Mouse (Mus musculus): Measurements from ENCODE around the gene Cd19.
"Not testable (repeated sequence)": the region's sequence is repeated elsewhere in the genome, so short reads cannot be mapped to it uniquely, and the experiment has no call there.

The Cd19 gene

GRCm38 (mm10) chr7:126434726-126435125, 20.0 kb upstream of the Cd19 start:
- no peak for DNase-seq

GRCm38 (mm10) chr7:126430167-126430566, 15.5 kb upstream of the Cd19 start:
- no peak for DNase-seq

GRCm38 (mm10) chr7:126429503-126429898, 14.8 kb upstream of the Cd19 start:
- DNase-seq, result no peak

GRCm38 (mm10) chr7:126428631-126429502, 14.2 kb upstream of the Cd19 start, which contains the start of gene Rabep2:
TSS of gene Rabep2 (plus strand) at chr7:126428759.
- peak; percentile 94 to 96 for DNase-seq

GRCm38 (mm10) chr7:126428154-126428553, 13.5 kb upstream of the Cd19 start:
- peak in 1 of 2 experiments; percentile 18 for DNase-seq

GRCm38 (mm10) chr7:126427323-126427860, 12.7 kb upstream of the Cd19 start:
- DNase-seq, result no peak

GRCm38 (mm10) chr7:126424161-126424560, 9.5 kb upstream of the Cd19 start:
- no peak for DNase-seq

- no peak for DNase-seq
Measured at GRCm38 (mm10) chr7:126421756-126422155, 7.1 kb upstream of the Cd19 start.

GRCm38 (mm10) chr7:126418496-126418895, 3.8 kb upstream of the Cd19 start:
- DNase-seq, result no peak

GRCm38 (mm10) chr7:126417606-126418005, 2.9 kb upstream of the Cd19 start:
- DNase-seq, result no peak

GRCm38 (mm10) chr7:126417045-126417444, 2.4 kb upstream of the Cd19 start:
- DNase-seq, result no peak

- DNase-seq, result no peak
Measured at GRCm38 (mm10) chr7:126416615-126417014, 1.9 kb upstream of the Cd19 start.

GRCm38 (mm10) chr7:126411061-126411460, 3.6 kb downstream of the Cd19 start:
- no peak for DNase-seq

GRCm38 (mm10) chr7:126408686-126409085, 6.0 kb downstream of the Cd19 start:
- DNase-seq, result no peak

GRCm38 (mm10) chr7:126402518-126402917, 12.2 kb downstream of the Cd19 start:
- DNase-seq, result not testable (repeated sequence)

GRCm38 (mm10) chr7:126399548-126399947, 15.1 kb downstream of the Cd19 start:
- peak; percentile 78 to 80 for DNase-seq

- DNase-seq, result no peak
Measured at GRCm38 (mm10) chr7:126397822-126398221, 16.9 kb downstream of the Cd19 start.

- DNase-seq, result no peak
Measured at GRCm38 (mm10) chr7:126397221-126397620, 17.5 kb downstream of the Cd19 start.

GRCm38 (mm10) chr7:126396298-126397119, 18.2 kb downstream of the Cd19 start, which contains the start of gene Nfatc2ip:
TSS of gene Nfatc2ip (minus strand) at chr7:126396737.
- DNase-seq, result peak; percentile 96 to 97

- not testable (repeated sequence) for DNase-seq
Measured at GRCm38 (mm10) chr7:126392086-126392884, 22.4 kb downstream of the Cd19 start.

- no peak for DNase-seq
Measured at GRCm38 (mm10) chr7:126388185-126388584, 26.5 kb downstream of the Cd19 start.

GRCm38 (mm10) chr7:126383565-126383964, 31.1 kb downstream of the Cd19 start:
- DNase-seq, result no peak

All from lung, adult 18-20 months (tissue).